Mouse (Mus musculus) thymus, adult 2 months (tissue): ENCODE results near the gene Tpte.

ENCODE experiments used
- CTCF ChIP-seq: fragments of 200-500 bp; IDR thresholded peaks from 2 replicates; pipeline ENCODE4 v1.5.1; 2012; ENCODE audit warnings: mild to moderate bottlenecking, control low read depth, low read length, moderate library complexity, borderline replicate concordance; ENCODE audit not compliant: control insufficient read depth, poor library complexity, insufficient read depth; ENCODE audit errors: extremely low read depth
- POLR2A ChIP-seq: fragments of 200-500 bp; IDR thresholded peaks from 2 replicates; pipeline ENCODE4 v1.6.1; 2012; ENCODE audit warnings: mild to moderate bottlenecking, low read length, control low read depth, moderate library complexity; ENCODE audit not compliant: control insufficient read depth, poor library complexity, insufficient read depth; ENCODE audit errors: extremely low read depth

GRCm38 (mm10) chr8:22397811-22398141, 114.5 kb downstream of the Tpte start:
- TF ChIP-seq CTCF (no peak), POLR2A (no peak)
